Mouse (Mus musculus): ENCODE measurements around the gene Slc8a1.

DNA sequence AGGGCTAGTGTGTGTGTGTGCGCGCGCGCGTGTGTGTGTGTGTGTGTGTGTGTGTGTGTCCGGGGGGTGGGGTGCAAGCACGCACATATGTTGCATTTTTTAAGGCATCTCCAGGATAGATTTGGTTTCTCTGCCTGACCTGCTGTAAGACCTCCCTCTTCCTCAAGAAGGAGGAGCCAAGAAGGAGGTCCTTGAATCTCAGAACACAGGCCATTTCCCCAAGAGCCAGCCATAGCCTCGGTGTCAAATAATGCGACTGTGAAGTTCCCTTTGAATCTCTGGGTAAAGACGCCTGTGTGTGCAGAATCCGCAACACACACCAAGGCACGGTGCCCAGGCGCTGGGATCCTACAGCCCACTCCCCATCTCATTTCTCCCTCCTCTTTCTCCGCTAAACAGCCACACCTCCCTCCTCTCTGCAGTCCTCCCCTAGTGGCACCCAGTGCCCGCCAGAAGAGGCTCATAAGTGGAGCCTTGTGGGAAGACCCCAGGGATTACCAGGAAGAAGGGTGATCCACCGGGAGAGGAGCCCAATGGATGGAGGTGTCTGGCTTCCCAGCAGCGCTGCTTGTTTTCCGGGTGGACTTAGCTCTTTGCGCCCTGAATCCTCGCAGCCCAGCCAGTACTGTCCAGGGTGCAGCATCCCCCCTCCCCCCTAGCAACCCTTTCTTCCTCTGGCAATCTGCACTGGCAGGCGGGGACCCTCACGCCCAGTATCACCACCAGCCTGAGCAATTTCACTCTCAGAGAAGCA is 68.9 kb downstream of the Slc8a1 start:
- TF ChIP-seq CTCF (IDR thresholded peaks at IDR 0.05; ENCODE audit: insufficient read depth, low read depth, low read length) (no peak), POLR2A (IDR thresholded peaks at IDR 0.05; ENCODE audit: insufficient read depth, low read depth, low read length) (no peak)
